Mouse (Mus musculus) erythroid progenitor cell, adult 5-6 weeks (primary cell): ENCODE data around the gene Cfap46. TPM values are rescaled to one million over a fixed set of nuclear protein-coding genes. Genes with fewer than 3 reads are reported as not detected.

Experiments
- ATAC-seq: replicated peaks from 2 replicates; pipeline ENCODE4 v1.8.0; 2016; ENCODE audit warnings: moderate number of reproducible peaks, mild to moderate bottlenecking, moderate TSS enrichment, inconsistent platforms; ENCODE audit not compliant: poor library complexity, low FRiP score, severe bottlenecking
- total RNA-seq, 2 experiments: library from RNA; stranded (forward) in 1 of 2; stranded (reverse) in 1 of 2; fragments of 150-400 nt in 1 of 2; fragments of 186-747, 209-891 nt in 1 of 2; gene quantifications; 2 replicates each; pipeline versions ENCODE4 v1.2.3 to v1.2.4; 2015 to 2017; ENCODE audit warnings: low replicate concordance in 2 of 2

Gene Cfap46
- total RNA-seq, 2 experiments from 2014 or later: not detected

GRCm38 (mm10) chr7:139676433-139676832 lies 7.2 kb downstream of the Cfap46 start:
- ATAC-seq: no peak

- ATAC-seq: no peak
Measured at GRCm38 (mm10) chr7:139666871-139667270, 16.7 kb downstream of the Cfap46 start.

DNA sequence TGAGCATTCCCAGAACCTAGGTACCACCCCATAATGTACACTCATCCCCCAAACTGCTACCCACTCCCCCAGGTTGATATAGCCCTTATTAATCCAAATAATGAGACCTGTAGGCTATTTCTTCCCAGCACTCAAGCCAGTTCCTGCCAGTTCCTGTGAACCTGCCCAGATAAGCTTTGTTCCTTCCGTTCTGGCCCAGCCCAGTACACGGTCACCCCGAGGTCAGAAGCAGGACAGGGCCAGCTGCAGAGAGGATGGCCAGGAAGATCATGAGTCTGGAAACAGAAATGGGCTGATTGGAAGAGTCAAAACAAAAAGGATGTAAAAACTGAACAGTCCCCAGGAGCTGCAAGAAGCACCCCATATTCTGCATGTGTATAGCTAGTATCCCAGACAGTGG lies 20.3 kb downstream of the Cfap46 start:
- no peak for ATAC-seq

DNA sequence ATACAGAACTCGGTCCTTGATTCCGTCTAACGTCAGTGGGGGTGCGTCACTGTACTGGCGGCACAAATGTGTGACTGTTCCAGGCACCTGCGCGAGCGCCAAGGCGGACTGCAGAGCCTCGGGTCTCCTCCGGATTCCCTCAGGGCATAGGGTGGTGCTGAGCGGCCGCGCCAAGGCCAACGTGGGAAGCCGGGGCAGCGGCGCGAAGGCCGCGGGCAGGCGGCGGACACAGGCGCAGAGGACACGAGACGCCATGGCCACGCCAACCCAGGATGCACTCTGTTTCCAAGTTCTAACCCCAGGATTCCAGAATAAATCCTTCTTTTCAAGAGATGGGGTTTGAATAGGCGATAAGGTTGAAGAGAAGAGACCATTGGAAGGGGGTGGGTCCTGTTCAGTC lies 23.7 kb downstream of the Cfap46 start:
- ATAC-seq: 0 out of 2 replicates have a peak, but pooled peaks have one; percentile 55

DNA sequence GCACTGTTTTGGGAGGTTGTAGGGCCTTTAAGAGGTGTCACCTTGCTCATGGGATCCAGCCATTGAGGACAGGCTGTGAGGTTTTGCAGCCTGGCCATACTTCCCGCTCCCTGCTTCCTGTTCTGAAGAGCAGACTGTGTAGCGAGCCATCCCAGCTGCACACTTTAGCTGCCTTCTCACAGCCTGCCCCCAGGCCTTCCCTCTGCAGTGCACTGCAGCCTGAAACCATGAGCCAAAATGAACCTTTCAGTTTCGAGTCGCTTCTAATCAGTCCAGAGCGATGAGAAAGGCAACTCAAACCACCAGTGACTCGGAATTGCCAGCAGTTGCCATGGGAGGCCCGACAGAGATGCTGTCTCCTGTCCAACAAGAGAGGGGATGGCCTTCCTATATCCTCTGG lies 33.9 kb downstream of the Cfap46 start:
- ATAC-seq: no peak

- peak; percentile 63 for ATAC-seq
Measured at GRCm38 (mm10) chr7:139648107-139648824, 35.4 kb downstream of the Cfap46 start.

GRCm38 (mm10) chr7:139633393-139633792 lies 50.2 kb downstream of the Cfap46 start:
- no peak for ATAC-seq

- ATAC-seq: no peak
Measured at GRCm38 (mm10) chr7:139625156-139625555, 58.5 kb downstream of the Cfap46 start.

DNA sequence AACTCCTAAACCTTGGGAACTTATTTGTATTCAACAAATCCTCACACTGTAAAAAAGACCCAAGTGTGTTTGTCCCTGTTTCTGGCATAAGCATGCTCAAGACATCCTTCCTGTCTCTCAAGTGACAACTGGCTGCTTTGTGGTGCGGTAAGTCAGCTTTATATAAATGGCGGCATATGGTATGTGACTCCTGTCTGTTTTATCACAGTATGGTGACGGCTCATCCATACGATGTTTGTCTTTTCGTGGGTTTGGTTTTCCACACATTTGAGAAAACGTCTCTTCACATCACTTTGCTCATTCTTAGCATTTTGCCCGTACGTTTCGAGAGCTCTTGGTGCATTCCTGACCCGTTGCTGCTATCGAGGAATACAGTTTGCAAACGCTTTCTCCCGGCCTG lies 61.0 kb downstream of the Cfap46 start:
- no peak for ATAC-seq

GRCm38 (mm10) chr7:139615767-139616766 lies 67.5 kb downstream of the Cfap46 start:
- ATAC-seq: no peak

DNA sequence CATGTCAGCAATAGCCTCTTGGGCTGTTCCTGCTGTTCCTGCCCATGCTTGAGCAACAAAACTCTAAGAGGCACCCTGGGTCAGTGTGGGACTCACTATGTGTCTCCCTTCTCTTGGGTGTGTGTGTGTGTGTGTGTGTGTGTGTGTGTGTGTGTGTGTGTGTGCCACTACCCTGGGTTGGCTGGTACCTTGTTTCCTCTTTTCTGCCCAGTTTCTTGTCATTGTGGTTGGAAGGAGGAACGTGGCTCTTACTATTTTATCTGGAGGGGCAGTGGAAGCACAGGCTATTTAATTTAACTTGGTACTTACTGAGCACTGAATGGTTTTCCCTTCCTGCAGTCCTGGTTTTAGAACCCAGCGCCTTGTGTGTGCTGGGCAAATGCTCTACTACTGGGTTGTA lies 73.3 kb downstream of the Cfap46 start:
- ATAC-seq: no peak

DNA sequence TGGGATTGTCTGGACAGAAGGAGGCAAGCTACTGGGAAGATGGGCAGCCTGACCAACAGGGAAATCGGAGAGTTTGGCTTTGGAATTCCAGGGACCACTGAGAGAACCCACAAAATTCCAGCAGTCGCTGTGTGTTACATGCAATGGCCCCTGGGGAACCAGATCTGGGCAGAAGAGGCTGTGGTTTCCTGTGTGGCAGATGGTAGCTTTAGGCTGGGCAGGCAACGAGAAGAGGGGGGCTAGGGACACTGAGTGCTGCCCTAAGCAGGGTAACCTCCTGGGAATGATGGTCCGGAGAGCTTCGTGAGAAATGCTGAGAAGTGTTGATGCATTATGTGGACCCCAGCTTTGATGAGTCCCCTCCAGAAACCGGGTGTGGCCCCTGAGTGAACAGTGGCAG lies 87.8 kb downstream of the Cfap46 start:
- ATAC-seq: no peak

DNA sequence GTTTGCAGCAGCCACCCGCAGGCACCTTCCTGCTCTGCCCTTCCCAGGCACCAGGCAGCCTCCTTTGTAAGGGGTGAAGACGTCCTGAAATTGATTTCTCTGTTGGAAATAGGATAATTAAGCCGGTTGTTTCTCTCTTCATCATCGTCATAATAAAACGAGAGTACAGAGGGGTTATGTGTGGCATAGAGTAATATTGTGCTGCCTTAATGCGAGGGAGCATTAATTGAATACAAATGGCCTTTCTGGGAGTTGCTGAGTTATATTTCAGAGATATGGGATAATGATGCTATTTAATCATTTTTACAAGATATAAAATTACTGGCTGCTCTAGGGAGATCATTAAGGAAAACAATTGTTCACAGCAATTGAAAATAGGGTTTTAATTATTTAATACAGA lies 88.3 kb downstream of the Cfap46 start:
- ATAC-seq: no peak

DNA sequence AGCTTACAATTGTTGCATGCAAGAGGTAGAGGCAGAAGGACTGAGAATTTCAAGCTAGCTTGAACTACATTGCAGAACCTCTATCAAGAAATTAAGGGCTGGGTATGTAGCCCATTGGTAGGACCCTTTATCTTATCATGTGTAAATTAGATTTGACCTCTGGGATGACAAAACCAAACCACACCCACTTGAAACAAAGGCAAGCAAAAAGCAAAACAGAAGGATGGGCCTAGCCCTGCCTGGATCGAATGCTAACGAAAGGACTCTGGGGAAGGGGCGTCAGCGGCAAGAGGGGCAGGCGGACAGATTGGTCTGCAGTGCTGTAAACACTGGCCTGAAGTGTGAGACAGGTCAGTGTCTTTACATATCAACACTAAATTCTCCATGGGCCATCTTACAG lies 92.3 kb downstream of the Cfap46 start:
- no peak for ATAC-seq

- no peak for ATAC-seq
Measured at GRCm38 (mm10) chr7:139590302-139590701, 93.3 kb downstream of the Cfap46 start.

DNA sequence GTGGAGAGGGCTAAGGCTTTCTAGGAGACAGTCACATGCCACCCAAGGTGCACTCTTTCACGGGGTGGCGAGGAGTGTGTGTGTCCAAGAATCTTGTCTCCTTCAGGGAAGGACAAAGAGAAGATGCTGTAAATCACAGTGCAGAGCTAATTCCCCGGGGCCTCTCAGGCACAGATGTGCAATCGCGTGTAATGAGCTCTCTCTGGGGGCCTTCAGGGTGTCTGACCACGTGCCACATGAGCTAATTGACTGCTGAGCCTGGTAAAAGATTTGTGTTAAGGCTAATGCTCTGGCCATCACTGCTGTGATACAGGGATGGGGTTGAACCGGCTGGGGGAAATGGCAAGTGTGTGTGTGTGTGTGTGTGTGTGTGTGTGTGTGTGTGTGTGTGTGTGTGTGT lies 95.7 kb downstream of the Cfap46 start:
- ATAC-seq: no peak

- no peak for ATAC-seq
Measured at GRCm38 (mm10) chr7:139585183-139585821, 98.3 kb downstream of the Cfap46 start.

GRCm38 (mm10) chr7:139584221-139585175 lies 99.1 kb downstream of the Cfap46 start:
- ATAC-seq: no peak

GRCm38 (mm10) chr7:139583094-139583737 lies 100.4 kb downstream of the Cfap46 start:
- ATAC-seq: no peak
